Mouse (Mus musculus) embryo, embryonic 11 days (tissue): ENCODE measurements around the gene Vwa2.

Source experiments
- DNase-seq: peaks from one replicate; pipeline ENCODE4 v3.0.0-alpha.2; 2015

Gene Vwa2

DNA sequence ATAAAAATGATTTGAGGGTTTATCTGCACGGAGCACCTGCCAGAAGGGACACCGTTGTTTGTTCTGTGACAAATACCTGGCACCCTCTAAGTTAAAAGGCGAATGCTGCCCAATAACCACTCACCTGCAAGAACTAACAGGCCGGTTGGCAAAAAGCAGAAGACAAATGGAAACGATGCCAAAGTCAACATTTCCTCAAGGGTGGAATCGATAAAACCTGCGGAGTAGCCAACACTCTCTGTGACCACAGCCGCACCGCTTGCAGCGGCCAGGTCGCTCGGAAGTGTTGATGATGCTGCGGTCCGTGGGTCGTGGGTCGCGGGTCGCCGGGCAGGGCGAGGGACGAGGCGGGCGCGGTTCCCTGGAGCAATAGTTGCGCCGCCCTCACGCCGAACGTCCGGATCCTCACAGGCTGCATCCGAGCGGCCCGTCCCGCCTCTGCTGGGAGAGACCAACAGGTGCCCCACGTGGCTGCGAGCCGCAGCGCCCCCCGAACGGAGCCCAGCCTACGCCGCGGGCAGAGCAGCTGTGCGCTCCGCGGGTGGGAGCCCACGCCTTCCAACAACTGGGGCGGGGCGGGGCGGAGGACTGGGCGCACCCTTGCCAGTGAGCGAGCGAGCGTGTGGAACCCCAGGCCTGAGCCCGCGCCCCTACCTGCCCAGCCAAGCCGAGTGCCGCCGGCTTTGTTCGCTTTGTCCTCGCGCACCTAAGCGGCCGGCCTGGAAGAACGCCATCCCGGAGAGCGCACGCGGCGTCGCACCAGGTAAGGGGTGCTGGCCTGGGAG lies at the start of gene Vwa2:
Gene Vwa2, plus strand, starts transcription at position 434 of the 785 bp plus-strand sequence.
- peak; percentile 62 for DNase-seq

DNA sequence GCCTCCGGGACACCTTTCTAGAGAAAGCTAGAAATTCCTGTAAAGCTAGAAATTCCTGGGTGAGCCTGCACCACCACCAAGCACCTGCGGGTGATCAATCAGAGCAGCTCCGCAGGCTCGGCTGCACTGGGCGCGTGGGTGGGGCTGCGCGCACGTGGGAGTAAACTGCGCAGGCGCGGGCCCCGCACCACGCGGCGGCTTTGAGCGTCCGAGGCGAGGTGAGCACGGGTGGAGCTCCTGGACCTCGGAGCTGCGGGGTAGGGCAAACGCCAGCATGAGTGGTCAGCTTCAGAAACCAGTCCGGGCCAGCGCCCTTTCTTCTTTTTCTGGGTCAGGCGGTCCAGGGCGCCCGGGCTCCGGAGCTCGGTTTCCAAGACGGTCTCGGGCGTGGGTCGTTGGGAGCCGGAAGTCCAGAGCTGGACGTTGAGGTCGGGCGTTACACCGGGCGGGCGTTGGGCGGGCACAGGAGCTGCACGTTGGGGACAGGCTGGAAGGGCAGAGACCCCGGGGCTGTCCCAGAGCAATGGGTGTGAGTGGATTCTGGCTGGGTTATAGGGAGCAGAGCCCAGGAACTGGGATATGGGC lies 47.9 kb upstream of the Vwa2 start, which contains the start of gene Tdrd1:
Gene Tdrd1, plus strand, starts transcription at position 163 of the 585 bp plus-strand sequence.
- DNase-seq = peak; percentile 52

DNA sequence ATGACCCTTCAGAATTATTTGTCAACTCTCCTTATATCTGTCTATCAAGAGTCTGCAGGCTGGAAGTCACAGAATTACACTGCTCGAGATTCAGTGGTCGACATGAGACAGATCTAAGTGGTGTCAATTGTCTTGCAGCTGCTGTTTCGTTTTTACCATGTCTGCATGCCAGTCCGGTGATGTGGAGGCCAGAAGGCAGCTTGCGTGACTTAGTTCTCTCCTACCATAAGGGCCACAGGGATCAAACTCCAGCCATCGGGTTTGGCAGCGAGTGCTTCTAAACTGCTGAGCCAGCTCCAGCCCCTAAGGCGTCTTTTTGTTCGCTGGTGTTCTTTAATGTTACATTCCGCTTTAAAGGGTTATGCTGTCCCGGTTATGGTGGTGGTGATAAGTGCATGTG lies 45.7 kb upstream of the Vwa2 start:
- no peak for DNase-seq

DNA sequence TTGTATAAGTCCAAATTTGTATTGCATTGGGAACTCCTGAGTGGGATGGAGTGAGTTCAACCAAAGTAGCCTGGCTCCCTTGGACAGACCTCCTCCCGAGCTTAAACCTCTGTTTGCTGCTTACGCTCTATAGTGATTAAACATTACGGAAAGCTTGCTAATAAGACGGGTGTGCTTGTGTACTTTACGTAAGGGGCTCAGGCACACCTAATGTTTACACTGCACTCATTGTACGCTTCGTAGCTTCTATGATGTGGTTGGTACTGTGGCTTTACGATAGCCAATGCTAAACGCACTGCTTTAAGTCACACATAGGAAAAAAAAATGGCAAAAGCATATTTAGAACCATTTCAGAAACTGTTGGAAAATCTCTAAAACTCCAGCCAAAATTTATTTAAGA lies 44.8 kb upstream of the Vwa2 start:
- no peak for DNase-seq

DNA sequence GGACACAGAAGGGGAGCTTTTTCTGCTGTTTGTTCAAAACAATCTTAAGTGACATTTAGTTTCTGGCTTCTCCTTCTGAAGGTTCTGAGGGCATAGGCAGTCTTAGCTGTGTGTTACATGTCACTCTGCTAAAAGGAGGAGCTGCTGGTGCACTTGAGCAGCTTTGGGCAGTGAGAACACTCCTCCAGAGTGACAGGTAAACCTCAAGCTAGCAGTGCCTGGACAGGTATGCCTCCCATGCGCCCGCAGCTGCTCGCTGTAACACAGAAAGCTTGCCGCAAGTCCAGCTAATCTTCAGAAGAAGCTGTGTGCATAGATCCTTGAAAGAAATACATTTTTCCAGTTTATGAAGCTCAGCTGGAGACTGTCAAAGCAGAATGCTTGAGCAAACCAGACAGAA lies 43.9 kb upstream of the Vwa2 start:
- no peak for DNase-seq

DNA sequence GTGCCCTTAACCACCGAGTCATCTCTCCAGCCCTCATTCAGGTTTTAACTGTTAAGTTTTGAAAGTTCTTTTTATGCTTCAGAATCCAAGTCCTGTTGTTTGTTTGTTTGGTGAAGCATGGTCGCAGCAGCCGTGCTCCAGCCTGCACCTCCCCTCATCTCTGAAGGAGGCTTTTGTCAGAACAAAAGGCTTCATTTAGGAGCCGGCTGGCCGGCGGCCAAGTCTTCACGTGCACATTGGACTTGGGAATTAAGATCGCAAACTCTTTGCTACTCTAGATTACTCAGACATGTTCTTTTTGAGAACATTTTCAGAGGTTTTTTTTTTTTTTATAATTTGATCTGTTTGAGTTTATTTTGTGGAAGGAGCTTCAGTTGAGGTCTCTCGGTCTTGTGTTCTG lies 38.7 kb upstream of the Vwa2 start:
- peak; percentile 44 for DNase-seq

DNA sequence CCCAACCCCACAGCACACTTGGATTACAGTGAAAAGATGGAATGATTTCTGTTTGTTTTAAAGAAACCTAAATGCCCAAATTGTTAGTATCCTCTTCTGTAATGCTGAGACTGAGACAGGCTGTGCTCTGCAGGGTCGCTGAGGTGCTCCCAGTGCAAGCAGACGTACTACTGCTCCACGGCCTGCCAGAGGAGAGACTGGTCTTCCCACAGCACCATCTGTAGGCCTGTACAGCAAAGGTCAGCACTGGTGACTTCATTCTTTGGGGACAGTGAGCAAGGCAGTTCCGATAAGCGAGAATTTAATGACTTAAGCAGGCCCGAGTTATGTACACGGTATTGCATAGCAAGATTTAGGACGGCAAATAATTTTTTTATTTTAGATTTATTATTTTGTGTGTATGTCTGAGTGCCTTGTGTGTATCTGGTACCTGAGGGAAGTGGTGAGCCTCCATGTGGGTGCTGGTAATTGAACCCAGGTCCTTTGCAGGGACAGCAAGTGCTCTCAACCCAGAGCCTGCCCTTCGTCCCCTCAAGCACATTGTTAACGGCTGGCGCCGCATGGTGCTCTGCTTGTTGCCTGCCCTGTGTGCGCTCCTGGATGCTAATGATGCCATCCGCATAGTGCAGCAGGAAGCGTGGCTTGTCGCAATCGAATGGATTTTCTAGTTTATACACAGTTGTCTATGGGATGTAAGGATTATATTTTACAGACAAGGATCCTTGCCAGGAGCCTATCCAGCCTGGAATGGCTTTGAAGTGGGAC lies 34.9 kb upstream of the Vwa2 start:
- DNase-seq = peak; percentile 34

DNA sequence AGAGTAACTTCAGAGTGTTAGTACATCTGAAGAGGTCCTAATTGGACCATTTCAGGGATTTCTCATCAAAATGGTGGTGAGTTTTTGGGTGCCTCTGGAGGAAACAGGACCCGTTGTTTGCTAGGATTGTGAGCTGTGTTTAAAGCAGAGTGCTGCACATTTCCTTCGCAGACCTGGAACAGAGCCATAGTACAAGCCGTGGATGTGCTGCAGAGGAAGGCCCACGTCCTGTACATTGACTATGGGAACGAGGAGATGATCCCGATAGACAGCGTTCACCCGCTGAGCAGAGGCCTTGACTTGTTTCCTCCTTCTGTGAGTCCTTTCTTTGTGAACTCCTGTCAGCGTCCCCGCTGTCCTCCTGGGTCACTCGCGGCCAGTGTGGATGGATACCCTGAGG lies 31.1 kb upstream of the Vwa2 start:
- DNase-seq = no peak

DNA sequence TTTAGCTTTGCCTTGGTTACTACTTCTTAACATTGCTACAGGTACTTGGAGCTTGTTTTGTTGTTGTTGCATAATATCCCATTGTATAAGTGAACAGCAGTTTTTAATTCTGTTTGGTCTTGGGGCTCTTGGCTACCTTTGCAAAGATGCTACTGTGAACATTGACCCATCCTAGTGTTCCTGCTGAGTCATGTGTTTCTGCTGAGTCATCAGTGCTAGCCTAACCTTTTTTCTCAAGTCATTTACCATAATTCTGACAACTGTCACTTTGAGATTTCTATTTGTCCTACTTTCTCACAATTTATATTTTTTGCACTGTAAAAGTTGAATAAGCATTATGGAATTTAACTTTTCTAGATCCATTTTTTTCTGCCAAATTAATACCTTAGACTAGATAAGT lies 21.5 kb upstream of the Vwa2 start:
- no peak for DNase-seq

DNA sequence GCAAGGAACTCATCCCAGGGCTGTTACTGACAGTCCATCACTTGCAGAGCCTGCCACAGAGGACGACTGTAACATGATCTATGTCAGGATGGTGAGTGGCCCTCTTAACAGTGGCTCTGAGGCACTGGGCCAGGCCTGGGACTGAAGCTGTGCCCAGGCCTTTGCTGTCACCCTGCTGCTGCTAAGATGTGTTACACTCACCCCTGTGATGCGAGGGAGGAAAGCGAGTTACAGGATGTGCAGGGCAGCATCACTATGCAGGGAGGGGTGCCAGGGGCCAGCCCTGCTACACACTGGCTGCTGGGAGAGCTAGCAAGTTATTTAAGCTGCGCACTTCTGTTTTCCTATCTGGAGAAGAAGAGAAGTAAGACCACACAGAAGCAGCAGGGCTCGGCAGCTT lies 17.6 kb upstream of the Vwa2 start:
- DNase-seq = peak; percentile 26

DNA sequence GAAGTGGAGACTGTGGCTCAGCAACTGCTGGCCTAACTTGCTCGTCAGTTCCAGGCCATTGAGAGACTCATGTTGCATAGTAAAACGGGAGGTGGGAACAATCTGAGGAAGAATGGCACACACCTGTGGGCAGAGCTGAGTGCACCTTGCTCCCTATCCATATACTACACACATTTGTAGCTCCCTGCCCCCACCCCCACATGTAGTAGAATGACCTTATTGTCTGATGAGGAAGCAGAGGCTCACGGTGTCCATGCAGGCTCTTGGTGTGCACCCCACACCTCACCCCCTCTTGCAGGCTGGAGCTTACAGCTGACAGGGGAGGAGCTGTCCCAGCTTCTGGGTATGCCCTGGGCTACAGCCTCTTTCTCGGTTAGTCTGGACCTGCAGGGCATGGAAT lies 6.3 kb upstream of the Vwa2 start:
- DNase-seq = no peak

DNA sequence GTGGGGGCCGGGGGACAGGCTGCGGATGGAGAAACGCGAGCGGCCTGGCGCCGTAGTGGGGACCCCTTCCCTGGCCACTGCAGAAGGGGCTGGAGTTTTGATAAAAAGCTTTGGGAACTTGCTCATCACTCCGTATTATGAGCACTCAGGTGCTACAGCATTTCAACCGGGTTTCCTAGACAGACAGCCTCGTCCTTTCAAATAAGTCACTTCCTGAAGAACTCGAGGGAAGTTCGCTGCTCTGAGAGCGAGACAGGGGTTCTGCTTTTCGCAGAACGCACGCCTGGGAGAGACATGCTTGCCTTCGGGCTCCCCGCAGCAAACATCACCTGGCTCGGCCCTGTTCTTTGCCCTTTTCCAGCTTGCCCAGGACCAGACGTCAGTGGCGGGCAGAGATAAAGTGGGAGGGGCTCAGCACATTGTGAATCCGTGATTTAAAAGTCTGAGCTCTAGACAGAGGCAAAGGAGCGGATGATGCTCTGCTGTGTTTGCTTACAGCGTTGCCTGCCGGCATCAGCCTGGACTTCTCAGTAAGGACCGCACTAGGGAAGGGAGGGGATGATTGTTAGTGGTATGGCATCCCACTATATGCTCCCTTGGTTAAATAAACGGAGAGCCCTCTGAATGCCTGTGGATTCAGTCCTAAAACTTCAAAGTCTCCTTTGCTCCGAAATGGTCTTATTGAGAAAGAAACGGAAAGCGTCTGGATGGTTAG lies 709 bp downstream of the Vwa2 start:
- DNase-seq = peak; percentile 26

DNA sequence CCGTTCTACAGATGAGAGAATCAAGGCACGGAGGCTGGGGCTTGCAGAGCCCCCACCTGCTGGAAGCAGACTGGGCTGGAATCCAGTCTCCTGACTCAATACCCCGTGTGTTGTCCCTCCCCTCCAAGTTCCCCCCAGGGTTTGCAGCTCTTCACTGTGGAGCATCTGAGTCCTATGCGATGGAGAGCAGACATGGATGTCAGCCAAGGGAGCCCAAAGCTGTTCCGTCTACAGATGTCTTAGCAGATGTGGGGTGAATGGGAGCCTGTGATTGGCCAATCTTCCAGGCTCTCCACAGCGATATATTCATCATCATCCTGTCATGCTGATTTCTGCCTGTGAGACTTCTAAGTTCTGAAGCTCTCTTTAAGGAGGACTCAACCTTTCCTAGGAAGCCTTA lies 3.3 kb downstream of the Vwa2 start:
- no peak for DNase-seq

DNA sequence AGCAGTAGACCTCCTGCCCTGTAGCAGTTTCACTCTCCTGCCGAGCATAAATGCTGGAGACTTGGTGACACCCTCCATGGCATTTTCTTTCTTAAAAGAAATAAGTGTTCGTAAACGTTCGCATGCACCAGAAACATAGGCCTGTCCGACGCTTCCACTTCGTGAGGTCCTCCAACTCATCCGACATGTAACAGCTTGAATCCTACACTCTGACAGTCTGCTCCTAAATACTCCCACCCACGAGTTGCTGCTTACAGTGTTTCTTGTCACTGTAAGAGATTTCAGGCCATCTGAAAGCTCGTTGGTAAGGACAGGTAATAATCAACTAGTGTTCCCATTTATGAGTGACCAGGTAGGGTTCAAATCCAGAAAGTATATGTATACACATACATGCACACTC lies 13.8 kb downstream of the Vwa2 start:
- DNase-seq = no peak

DNA sequence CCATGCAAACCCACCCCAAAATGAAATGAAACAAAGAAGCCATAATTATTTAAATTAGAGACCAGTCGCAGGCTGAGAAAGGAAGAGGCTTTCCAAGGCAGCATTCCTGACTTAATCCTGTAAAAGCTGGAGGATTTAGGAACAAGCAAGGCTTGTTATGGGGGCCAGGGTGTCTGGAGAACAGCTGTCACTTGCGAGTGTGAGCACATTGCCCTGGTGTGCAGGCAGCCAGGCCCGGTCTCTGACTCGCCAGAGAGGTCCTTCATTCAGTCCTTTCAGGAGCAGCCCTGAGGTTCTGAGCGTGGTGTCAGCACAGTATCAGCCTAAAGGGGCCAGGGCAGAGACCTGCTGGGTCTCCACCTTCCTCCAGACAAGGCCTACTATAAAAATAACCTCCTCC lies 14.6 kb downstream of the Vwa2 start:
- DNase-seq = no peak

DNA sequence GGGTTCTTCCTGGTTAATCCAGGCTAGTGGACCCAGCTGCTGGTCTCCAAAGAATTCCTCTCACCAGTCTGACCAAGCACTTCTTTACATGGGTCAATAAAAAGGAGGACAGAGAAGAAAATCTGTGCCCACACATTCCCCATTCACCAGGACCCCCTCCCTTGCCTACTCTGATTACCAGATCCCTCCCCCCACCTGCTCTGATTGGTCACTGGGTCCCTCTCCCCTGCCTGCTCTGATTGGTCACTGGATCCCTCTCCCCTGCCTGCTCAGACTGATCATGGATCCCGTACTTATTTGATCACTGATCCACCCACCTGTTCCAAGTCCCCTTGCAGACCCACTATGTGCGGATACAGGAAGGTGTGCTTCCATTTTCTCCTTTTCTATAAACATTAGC lies 17.4 kb downstream of the Vwa2 start:
- DNase-seq = peak; percentile 61

DNA sequence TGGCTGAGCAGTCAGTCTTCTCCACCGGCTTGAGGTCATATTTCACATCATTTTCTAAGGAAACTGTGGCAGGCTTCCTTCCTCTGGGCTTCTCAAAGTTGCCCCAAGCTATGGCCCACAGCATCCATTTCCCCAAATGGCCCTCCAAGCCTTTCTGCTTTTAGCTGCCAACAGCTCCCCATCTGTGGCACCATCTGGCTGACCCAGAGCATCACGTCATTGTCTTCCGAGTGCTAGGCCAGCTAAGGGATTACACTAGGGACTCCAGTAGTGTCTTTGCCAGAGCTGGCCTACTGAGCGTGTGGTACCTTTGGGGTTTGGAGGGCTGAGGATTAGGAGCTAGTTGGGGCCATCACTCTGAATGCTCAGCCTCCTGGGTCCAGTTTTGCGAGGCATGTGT lies 18.5 kb downstream of the Vwa2 start:
- DNase-seq = no peak

DNA sequence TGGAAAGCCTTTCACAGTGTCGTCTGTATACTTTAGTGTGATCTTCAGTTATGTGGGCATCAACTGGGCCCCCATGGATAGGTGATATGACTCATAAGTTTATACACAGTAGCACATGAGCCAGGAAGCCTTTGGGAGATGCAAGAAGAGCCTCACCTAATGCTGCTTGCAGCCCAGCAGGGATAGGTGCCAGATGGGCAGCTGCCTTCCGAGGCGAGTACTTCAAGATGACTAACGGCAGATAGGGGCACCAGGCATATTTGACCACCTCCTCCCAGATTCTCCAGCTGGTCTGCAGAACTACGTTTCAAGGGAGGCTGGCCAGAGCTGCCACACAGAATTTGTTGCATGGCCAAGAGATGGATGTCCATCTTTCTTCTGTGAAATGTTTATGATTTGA lies 19.3 kb downstream of the Vwa2 start:
- DNase-seq = no peak

DNA sequence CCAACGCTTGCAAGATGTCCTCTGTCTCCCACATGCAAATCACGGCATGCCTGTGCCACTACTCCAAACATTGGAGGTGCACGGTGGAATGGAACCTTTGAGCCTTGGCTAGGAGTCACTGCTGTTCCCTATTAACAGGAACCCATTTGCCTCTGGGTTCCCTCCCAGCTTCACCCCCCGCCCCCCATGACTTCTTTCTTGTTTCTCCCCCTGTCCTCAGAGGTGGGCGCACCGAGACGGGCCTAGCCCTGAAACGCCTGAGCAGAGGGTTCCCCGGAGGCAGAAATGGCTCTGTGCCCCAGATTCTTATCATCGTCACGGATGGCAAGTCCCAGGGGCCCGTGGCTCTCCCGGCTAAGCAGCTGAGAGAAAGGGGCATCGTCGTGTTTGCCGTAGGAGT lies 23.6 kb downstream of the Vwa2 start:
- no peak for DNase-seq

DNA sequence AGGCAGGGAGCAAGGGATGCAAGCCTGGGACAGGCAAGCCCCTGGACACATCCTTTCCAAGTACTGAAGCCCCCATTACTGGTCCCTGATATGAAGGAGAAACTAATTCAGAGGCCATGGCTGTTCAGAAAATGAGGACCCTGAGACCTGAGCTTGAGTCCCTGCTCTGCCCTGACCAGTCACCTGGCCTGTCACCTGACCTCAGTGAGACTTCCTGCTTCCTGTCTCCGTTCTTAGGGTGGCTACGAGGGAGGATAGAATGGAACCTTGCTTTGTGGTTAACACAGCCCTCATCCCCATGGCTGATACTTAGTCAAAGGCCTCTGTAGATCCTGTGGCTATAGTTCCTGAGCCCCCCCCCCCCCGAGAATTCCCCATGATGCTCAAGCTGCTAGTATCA lies 30.0 kb downstream of the Vwa2 start:
- DNase-seq = no peak

DNA sequence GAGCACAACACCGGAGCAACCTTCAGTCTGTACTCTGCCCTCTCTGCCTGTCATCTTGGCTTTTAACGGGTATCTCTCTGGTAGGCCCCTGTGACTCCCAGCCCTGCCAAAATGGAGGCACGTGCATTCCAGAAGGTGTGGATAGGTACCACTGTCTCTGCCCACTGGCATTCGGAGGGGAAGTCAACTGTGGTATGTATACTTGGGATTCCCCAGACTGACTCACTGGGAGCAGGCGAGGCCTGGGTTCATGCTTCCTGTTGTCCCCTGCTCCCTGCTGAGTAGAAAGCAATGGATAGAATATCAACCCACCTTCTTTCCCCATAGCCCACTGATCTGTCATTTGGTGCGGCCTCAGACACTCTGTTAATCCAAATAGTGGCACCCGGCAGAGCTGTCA lies 31.3 kb downstream of the Vwa2 start:
- no peak for DNase-seq

DNA sequence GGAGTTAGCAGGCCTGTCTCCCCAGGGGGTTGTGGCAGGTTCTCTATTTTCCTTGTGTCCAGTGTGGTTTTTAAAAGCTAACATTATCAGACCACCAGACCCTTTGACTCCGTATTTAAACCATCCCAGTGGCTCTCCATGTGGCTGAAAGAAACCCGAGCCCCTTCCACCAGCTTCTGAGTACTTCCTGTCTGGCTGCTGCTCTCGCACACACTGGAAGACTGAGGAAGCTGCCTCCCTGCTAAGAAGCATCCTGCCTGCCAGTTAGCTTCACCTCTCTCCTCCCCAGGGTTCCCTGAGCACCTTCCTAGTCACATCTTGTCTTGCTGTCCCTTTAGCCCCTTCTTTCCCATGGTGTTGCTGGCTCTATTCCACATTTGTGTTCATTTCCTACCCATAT lies 33.8 kb downstream of the Vwa2 start:
- DNase-seq = peak; percentile 33

DNA sequence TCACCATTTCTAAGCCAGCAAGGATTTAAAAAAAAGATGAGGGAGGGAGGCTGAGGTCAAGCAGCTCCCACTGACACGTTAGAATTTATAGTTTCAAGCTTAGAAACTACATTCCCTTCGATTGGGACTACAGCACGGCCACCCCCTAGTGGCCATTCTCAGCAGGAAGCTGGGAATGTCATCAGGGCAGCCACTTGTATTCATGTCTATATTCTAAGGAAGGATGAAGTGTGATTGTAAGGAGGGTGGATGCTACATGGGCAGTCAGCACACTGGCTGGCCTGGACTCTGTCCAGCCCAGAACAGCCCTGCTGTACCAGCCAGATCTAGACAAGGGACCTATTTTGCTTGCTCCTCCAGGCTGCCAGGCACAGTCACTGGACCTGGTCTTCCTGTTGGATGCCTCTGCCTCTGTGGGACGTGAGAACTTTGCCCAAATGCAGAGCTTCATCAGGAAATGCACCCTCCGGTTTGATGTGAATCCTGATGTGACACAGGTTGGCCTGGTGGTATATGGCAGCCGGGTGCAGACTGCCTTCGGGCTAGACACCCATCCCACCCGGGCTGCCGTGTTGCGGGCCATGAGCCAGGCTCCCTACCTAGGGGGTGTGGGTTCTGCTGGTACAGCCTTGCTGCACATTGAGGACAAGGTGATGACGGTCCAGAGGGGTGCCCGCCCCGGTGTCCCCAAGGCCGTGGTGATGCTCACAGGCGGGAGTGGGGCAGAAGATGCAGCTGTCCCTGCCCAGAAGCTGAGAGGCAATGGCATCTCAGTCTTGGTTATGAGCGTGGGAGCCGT lies 34.6 kb downstream of the Vwa2 start:
- peak; percentile 82 for DNase-seq
